Mouse (Mus musculus): ENCODE data around the gene Itch. TPM values are rescaled to one million over a fixed set of nuclear protein-coding genes. Genes with fewer than 3 reads are reported as not detected.

The Itch gene
- 30.2 and 31.1 TPM in 2 replicates for polyA plus RNA-seq (2012; rRNA removed)
- 49.8 and 54.6 TPM in 2 replicates for polyA plus RNA-seq (2014; fragmentation: Nextera tagmentation; extraction: Ambion mirVana)

DNA sequence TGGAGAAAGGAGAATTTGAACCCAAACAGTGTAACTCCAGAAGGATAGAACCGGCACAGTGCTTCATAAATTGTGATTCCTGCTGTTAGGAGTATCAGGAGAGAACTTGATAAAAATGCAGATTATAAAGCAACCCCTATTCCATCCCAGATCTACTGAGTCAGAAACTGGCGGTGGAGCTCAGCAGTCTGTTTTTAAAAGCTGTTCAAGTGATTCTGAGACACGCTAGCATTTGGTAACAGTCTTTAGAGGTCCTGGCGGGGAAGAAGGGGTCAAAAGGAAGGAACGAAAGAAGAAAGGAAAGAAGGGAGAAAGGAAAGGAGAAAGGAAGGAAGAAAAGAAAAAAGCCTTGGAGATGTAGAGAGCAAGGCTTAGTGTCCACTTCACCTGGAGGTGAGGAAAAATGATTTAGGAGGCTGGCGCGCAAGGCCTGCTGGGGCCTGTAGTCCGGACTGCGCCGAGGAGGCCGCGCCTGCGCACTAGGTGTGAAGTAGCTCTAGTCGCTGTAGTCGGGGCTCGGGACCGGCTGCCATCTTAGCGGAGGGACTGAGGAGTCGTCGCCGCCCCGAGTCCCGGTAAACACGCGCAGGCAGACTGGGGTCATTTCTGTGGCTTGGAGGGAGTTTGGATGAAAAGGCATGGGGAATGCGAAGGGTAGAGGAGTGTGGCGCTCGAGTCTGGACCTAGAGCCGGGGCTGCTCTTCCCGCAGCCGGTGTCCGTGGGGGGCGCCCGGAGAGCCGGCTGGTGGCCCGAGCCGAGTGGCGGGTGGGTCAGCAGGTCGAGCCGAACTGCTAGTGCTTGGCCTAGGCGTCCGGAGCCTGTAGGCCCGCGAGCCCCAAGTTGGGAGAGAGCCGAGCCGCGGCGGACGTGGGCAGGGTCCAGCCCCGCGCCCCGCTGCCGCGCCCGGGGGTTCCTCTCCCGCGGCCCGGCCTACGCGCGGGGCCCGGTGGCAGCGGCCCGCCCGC, at the start of gene Itch:
TSS of gene Itch (plus strand) at position 499 of the 966 bp plus-strand sequence.
- DNase-seq (ENCODE audit: low spot score): peak; percentile 98
- peak; percentile 89; the same call in 1 of the 2 replicates for TF ChIP-seq POLR2A (IDR thresholded peaks at IDR 0.05; ENCODE audit: borderline replicate concordance, extremely low read depth, insufficient read depth, insufficient read length)
- Histone ChIP-seq H3K9me3 (ENCODE audit: control insufficient read depth, low read length) (no peaks in the 10 kb centered on the region), H3K9ac (ENCODE audit: low read depth, low read length, severe bottlenecking) (peak within 1 kb of the TSS; percentile 95), H3K4me2 (replicated peaks; ENCODE audit: low read depth, low read length, severe bottlenecking) (peak within 1 kb of the TSS; percentile 62), H3K36me3 (ENCODE audit: control insufficient read depth, insufficient read depth, low read length) (peaks cover 8% of the 10 kb centered on the region), H3K4me1 (ENCODE audit: control insufficient read depth, insufficient read depth, low read length) (peaks cover 10% of the 10 kb centered on the region), H3K4me3 (replicated peaks; ENCODE audit: low read length) (peak within 1 kb of the TSS; percentile 92), H3K27me3 (ENCODE audit: control insufficient read depth, insufficient read depth, low read length) (no peaks in the 10 kb centered on the region), H3K27ac (replicated peaks; ENCODE audit: low read depth, low read length) (peak within 1 kb of the TSS; percentile 86)
- 3% methylated on average over 47 of the region's 65 CpGs for WGBS
- peak; percentile 98 for ATAC-seq (ENCODE audit: low FRiP score, low read depth)

DNA sequence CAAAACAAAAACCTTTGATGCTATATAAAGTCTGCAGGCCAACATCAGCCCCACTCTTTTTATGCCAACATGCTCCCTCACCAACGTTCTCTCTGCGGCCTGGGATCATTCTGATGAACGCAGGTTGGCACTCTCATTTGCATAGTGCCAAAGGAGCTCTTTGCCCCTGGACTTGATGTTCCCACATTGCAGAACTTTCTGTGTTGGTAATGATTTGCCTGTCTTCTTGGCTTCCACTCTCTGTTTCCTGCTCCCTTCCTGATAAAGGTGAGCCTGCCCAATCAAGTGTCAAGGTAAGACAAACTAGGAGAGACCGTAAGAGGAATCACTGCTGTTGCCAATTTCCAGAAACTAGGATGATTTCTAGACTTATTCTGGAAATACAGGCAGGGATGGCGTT, 48.8 kb upstream of the Itch start:
- DNase-seq (ENCODE audit: low spot score) (no peak), ATAC-seq (ENCODE audit: low FRiP score, low read depth) (no peak)
- Histone ChIP-seq H3K27me3 (ENCODE audit: control insufficient read depth, insufficient read depth, low read length) (no peaks in the 10 kb centered on the region), H3K4me1 (ENCODE audit: control insufficient read depth, insufficient read depth, low read length) (no peaks in the 10 kb centered on the region), H3K36me3 (ENCODE audit: control insufficient read depth, insufficient read depth, low read length) (no peaks in the 10 kb centered on the region), H3K4me3 (replicated peaks; ENCODE audit: low read length) (no peak overlapping the region), H3K9ac (ENCODE audit: low read depth, low read length, severe bottlenecking) (no peak overlapping the region), H3K4me2 (replicated peaks; ENCODE audit: low read depth, low read length, severe bottlenecking) (no peak overlapping the region), H3K27ac (replicated peaks; ENCODE audit: low read depth, low read length) (no peak overlapping the region), H3K9me3 (ENCODE audit: control insufficient read depth, low read length) (no peaks in the 10 kb centered on the region)
- TF ChIP-seq POLR2A (IDR thresholded peaks at IDR 0.05; ENCODE audit: borderline replicate concordance, extremely low read depth, insufficient read depth, insufficient read length): no peak
- WGBS: 80% methylated on average over 5 of the region's 5 CpGs

DNA sequence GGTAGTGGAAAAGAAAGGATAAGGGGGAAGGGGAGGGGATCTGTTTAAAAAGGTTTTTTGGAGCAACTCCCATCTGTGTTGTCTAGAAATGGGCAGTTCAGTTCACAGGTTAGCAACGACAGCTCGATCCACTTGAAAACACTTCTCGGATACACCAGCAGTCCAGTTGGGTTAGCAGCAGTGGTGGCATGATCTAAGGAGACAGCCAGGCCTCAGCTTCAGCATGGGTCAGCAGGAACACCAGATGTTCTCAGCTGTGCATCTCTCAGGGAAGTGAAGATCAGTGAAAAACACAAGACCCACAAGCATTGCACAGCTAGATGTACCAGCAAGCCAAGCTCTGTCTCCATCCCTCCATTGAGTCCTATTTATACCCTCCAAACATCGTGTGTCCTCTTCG, 47.0 kb upstream of the Itch start:
- Histone ChIP-seq H3K4me1 (ENCODE audit: control insufficient read depth, insufficient read depth, low read length) (no peaks in the 10 kb centered on the region), H3K27me3 (ENCODE audit: control insufficient read depth, insufficient read depth, low read length) (no peaks in the 10 kb centered on the region), H3K4me3 (replicated peaks; ENCODE audit: low read length) (no peak overlapping the region), H3K27ac (replicated peaks; ENCODE audit: low read depth, low read length) (no peak overlapping the region), H3K9ac (ENCODE audit: low read depth, low read length, severe bottlenecking) (no peak overlapping the region), H3K36me3 (ENCODE audit: control insufficient read depth, insufficient read depth, low read length) (no peaks in the 10 kb centered on the region), H3K9me3 (ENCODE audit: control insufficient read depth, low read length) (no peaks in the 10 kb centered on the region), H3K4me2 (replicated peaks; ENCODE audit: low read depth, low read length, severe bottlenecking) (no peak overlapping the region)
- no peak for TF ChIP-seq POLR2A (IDR thresholded peaks at IDR 0.05; ENCODE audit: borderline replicate concordance, extremely low read depth, insufficient read depth, insufficient read length)
- WGBS: 92% methylated on average over 5 of the region's 5 CpGs
- DNase-seq (ENCODE audit: low spot score) (no peak), ATAC-seq (ENCODE audit: low FRiP score, low read depth) (no peak)

DNA sequence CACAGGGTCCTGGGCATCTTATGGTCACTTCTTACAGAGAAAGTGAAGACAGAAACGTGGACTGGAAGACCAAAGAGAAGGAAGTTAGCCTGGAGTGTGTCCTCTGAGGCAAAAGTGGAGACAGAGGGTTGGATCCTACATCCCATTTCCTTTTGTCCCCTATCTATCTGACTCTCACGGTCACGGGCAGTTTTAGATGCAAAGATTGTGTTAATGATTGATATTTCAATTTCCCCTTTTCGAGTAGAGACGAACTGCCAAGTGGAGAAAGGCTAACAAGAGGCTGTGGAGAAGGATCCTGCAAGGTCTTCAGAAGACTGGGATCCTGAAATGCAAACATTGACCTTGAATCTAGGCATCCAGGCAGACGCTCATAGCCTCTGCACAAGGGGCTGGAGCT, 45.0 kb upstream of the Itch start:
- Histone ChIP-seq H3K9me3 (ENCODE audit: control insufficient read depth, low read length) (no peaks in the 10 kb centered on the region), H3K9ac (ENCODE audit: low read depth, low read length, severe bottlenecking) (no peak overlapping the region), H3K27ac (replicated peaks; ENCODE audit: low read depth, low read length) (no peak overlapping the region), H3K4me2 (replicated peaks; ENCODE audit: low read depth, low read length, severe bottlenecking) (no peak overlapping the region), H3K27me3 (ENCODE audit: control insufficient read depth, insufficient read depth, low read length) (no peaks in the 10 kb centered on the region), H3K36me3 (ENCODE audit: control insufficient read depth, insufficient read depth, low read length) (no peaks in the 10 kb centered on the region), H3K4me3 (replicated peaks; ENCODE audit: low read length) (no peak overlapping the region), H3K4me1 (ENCODE audit: control insufficient read depth, insufficient read depth, low read length) (no peaks in the 10 kb centered on the region)
- WGBS: 88% methylated on average over 6 of the region's 6 CpGs
- TF ChIP-seq POLR2A (IDR thresholded peaks at IDR 0.05; ENCODE audit: borderline replicate concordance, extremely low read depth, insufficient read depth, insufficient read length): no peak
- DNase-seq (ENCODE audit: low spot score) (no peak), ATAC-seq (ENCODE audit: low FRiP score, low read depth) (no peak)

DNA sequence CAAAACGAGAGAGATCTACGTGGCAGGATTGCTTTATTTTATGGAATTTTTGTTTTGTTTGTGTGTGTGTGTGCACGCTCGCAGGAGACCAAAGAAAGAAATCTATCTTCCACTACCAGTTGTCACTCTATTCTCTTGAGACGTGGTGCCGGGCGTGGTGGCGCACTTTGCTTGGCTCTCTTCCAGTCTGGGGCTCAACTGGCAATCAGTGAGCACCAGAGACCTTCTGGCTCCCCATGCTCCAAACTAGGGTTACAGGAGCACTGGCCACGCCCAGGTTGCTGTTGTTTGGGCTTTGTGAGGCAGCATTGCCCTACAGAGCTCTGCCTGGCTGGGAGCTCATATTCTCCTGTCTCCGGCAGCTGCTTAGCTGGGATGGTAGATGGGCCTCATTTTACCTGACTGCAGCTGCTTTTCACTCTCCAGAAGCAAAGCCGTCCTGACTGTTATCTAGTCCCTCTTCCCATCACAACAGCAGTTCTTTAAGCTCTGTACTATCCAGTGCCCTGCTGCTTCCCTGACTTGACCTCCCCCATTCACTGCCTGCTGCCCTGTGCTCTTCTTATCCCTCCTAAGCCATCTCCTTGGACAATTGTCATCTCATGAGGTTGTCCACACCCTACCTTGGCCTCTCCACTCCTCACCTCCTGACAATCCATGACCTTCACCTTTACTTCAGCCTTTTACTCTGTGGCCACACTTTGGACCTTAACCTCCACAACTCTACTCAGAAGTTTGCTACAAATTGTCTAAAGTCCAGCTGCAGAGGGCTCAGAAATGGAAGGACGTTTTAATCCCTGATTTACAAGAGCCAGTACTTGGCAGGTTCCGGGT, 42.2 kb upstream of the Itch start:
- 63% methylated on average over 13 of the region's 13 CpGs for whole genome bisulfite sequencing
- peak; percentile 16 for DNase-seq (ENCODE audit: low spot score)
- no peak; the same call in 1 of the 2 replicates for ATAC-seq (ENCODE audit: low FRiP score, low read depth)
- TF ChIP-seq POLR2A (IDR thresholded peaks at IDR 0.05; ENCODE audit: borderline replicate concordance, extremely low read depth, insufficient read depth, insufficient read length): no peak
- Histone ChIP-seq H3K4me3 (replicated peaks; ENCODE audit: low read length) (no peak overlapping the region), H3K9ac (ENCODE audit: low read depth, low read length, severe bottlenecking) (no peak overlapping the region), H3K27me3 (ENCODE audit: control insufficient read depth, insufficient read depth, low read length) (no peaks in the 10 kb centered on the region), H3K4me1 (ENCODE audit: control insufficient read depth, insufficient read depth, low read length) (no peaks in the 10 kb centered on the region), H3K36me3 (ENCODE audit: control insufficient read depth, insufficient read depth, low read length) (no peaks in the 10 kb centered on the region), H3K27ac (replicated peaks; ENCODE audit: low read depth, low read length) (no peak overlapping the region), H3K4me2 (replicated peaks; ENCODE audit: low read depth, low read length, severe bottlenecking) (no peak overlapping the region), H3K9me3 (ENCODE audit: control insufficient read depth, low read length) (no peaks in the 10 kb centered on the region)
